Mouse (Mus musculus) bone marrow macrophage, adult 2 months (primary cell): ENCODE measurements at regions not wholly inside any gene's neighbourhood (a gene's known extent, or its start where the extent isn't known, plus 50 kb on each side); places are given as distances from the start of the nearest gene placed in this dataset.

Experiments
- H3K27ac ChIP-seq: 2 replicates; pipeline ENCODE4 v1.5.1; 2012; ENCODE audit warnings: low read depth, low read length; ENCODE audit not compliant: insufficient read depth
- H3K4me1 ChIP-seq: 2 replicates; pipeline ENCODE4 v1.6.1; 2012; ENCODE audit warnings: low read length; ENCODE audit not compliant: control insufficient read depth, insufficient read depth
- H3K4me3 ChIP-seq: 2 replicates; pipeline ENCODE4 v1.5.1; 2012; ENCODE audit warnings: mild to moderate bottlenecking, low read length, moderate library complexity; ENCODE audit not compliant: insufficient read depth
- CTCF ChIP-seq: IDR thresholded peaks from 2 replicates; pipeline ENCODE4 v1.5.1; 2012; ENCODE audit warnings: low read depth, mild to moderate bottlenecking, low read length, moderate library complexity
- POLR2A ChIP-seq: IDR thresholded peaks from 2 replicates; pipeline ENCODE4 v1.6.1; 2012; ENCODE audit warnings: mild to moderate bottlenecking, low read depth, low read length, borderline replicate concordance

DNA sequence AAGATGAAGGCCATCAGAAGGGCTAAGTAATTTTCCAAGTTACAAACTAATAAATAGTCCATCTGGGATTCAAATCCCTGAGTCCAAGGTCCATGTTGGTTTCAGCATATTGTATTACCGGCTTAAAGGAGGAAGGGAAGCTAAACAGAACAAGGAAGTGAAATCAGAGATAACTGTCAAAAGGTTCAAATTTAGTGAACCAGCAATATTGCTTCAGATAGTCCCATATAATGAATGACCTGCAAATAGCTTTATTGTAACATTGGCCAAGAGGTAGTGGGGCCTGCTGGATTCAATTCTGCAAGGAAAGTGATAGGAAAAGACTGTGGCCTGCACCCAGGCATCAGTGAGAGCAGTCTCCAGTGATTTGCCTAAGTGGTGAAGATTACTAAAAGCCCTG, 447.8 kb upstream of the Cited2 start:
- peaks cover 4% of the 10 kb centered on the region for H3K4me1 ChIP-seq
- no peak overlapping the region for H3K4me3 ChIP-seq
- no peak overlapping the region for H3K27ac ChIP-seq
- TF ChIP-seq CTCF (no peak), POLR2A (no peak)

DNA sequence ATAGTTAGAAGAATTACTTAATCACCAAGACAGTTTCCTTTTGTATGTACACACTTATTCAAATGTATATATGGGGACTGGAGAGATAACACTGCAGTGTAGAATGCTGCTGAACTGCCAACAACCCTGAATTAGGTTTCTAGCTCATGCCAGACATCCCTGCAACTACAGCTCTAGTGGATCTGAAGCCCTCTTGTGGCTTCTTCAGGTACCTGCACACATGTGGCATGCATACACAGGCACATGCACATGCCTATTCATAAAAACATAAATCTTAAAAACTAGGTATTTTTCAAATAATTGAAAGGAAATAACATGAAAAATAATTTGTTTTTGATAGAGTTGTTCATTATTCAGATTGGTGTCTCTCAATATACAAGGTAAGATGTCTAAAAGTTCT, 445.1 kb upstream of the Cited2 start:
- TF ChIP-seq CTCF (no peak), POLR2A (no peak)
- H3K4me3 ChIP-seq: no peak overlapping the region
- no peak overlapping the region for H3K27ac ChIP-seq
- H3K4me1 ChIP-seq: peaks cover 4% of the 10 kb centered on the region

DNA sequence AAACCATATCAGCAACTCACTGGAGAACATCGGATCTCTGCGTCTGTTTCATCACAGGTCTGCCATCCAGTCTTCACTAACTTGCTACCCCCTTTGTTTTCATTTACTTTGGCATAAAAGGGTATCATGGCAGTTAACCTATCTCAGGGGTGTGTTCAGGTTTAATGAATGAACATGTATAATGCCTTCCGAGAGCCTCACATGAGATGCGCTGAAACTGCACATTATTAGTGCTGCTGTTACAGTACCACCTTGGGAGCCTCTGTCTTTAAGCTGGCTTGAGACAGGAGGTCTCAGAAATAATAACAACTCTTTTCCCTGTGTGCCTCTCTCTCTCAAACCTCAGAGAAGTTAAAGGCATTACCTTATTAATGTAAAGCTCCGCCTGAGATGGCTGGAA, 438.2 kb upstream of the Cited2 start:
- H3K4me1 ChIP-seq: no peaks in the 10 kb centered on the region
- TF ChIP-seq CTCF: no peak
- no peak for TF ChIP-seq POLR2A
- H3K4me3 ChIP-seq: no peak overlapping the region
- H3K27ac ChIP-seq: no peak overlapping the region

DNA sequence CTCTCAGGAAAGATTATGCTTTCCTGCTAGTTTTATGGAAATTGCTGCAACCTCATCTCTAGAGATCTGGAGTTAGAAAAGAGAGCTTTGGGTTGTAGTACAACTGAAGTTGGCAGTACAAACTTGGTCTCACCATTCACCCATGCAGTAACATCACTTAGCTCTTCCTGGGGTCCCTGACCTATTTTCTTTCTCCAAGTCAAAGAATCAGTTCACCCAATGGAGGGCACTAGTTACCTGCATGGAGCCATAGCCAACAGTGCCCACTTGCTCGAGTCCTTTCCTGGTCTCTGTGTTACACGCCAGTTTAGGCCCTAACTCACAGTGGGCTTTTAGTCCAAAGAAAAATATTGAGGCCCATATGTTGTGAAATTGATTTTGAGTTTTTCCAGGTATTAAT, 435.9 kb upstream of the Cited2 start:
- Histone ChIP-seq H3K4me3 (no peak overlapping the region), H3K4me1 (no peaks in the 10 kb centered on the region), H3K27ac (no peak overlapping the region)
- TF ChIP-seq POLR2A: no peak
- TF ChIP-seq CTCF: no peak

DNA sequence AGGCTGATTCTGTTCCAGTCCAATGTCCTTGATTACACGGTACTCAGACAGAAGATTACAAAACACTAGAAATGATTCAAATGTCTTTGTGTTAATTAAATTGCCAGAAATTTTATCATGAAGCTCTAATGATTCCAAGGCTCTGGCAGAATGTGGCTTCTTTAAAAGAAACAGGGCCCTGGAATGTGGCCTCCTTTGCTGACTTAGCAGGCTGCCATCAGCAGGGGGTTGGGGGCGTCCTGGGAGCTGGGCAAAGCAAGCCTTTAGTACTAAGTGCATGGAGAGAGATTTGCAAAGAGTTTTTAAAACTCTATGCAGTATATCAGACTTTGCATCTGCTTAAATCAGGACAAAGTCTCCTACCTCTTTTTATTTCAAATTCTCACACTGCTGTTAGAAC, 434.8 kb upstream of the Cited2 start:
- no peak overlapping the region for H3K27ac ChIP-seq
- H3K4me3 ChIP-seq: no peak overlapping the region
- no peaks in the 10 kb centered on the region for H3K4me1 ChIP-seq
- TF ChIP-seq CTCF (no peak), POLR2A (no peak)

DNA sequence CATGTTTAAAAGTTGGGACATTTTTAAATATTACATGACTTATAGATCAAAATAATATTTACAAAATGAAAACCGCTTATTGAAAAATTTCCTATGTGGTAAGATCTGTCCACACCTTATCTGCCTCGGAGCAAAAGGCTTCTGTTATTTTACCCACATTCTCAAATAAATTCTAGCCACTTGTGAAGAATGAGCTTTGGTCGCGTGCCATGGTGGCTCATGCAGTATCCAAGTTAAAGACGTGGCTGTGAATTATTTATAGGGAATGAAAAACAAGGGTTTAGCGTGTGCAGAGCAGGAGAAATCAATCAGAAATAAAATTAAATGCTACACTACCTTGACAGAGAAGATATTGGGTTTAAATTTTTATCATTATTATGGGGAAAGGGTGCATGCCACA, 430.7 kb upstream of the Cited2 start:
- H3K4me3 ChIP-seq: no peak overlapping the region
- no peak for TF ChIP-seq POLR2A
- H3K27ac ChIP-seq: no peak overlapping the region
- peaks cover 7% of the 10 kb centered on the region for H3K4me1 ChIP-seq

DNA sequence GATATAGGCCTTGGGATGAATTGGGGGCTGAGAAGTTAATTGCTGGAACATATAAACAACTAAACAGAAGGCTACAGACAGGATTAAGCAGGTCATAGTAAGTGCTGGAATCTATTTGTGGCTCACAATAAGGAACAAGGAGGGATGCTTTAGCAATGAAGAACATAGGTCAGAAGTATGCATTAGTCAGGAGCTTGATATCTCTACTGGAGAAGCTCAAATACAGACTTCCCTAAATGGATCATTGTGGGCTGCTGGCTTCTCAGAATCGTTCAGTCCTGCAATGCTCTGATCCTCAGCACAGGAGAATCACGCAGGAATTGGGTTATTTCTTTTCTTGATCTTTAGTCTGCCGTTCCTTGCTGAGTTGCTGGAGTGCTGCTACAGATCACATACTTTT, 428.6 kb upstream of the Cited2 start:
- H3K4me1 ChIP-seq: peaks cover 7% of the 10 kb centered on the region
- no peak overlapping the region for H3K4me3 ChIP-seq

DNA sequence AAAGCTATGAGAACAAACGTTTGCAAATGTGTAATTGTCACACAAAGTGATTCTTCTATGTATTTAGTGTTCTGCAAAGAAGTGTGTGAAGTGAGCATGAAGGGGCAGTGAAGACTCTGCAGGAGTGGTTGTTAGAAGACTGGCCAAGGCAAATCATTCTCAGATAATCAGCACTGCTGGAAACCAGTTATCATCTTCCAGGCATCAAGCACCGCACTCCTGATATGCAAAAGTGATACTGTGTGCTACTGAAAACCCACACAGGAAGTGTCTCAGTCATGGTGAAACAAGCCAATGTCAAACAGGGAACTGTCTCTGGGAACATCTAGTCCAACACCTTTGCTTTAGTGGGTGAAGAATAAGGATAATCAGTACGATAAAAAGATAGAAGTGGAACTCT, 427.9 kb upstream of the Cited2 start:
- no peak overlapping the region for H3K4me3 ChIP-seq

More for the DNA sequence above, 428.6 kb upstream of the Cited2 start:
- H3K27ac ChIP-seq: no peak overlapping the region
- TF ChIP-seq POLR2A: no peak
- TF ChIP-seq CTCF: no peak

DNA sequence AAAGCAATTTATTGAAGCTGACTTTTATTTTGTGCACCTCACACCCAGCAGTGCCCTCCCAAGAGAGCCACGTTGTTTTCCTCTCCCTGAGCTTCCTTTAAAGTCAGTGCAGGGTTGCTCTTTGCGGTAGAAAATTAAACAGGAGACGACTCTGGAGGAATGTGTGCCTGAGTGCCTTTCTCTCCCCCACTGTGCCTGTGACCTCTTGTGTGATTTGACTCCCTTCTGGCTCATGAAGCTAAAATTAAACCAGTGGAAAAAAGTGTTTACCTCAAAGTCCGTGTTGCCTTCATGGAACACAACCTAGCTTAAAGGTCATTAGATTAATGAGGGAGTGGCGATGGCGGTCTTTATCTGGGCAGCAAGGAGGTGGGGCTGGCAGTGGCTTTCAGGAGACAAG, 423.4 kb upstream of the Cited2 start:
- peaks cover 7% of the 10 kb centered on the region for H3K4me1 ChIP-seq
- H3K4me3 ChIP-seq: no peak overlapping the region
- H3K27ac ChIP-seq: no peak overlapping the region
- TF ChIP-seq CTCF: no peak
- no peak for TF ChIP-seq POLR2A

More for the DNA sequence above, 427.9 kb upstream of the Cited2 start:
- no peak overlapping the region for H3K27ac ChIP-seq
- peaks cover 7% of the 10 kb centered on the region for H3K4me1 ChIP-seq
- TF ChIP-seq POLR2A (no peak), CTCF (no peak)

DNA sequence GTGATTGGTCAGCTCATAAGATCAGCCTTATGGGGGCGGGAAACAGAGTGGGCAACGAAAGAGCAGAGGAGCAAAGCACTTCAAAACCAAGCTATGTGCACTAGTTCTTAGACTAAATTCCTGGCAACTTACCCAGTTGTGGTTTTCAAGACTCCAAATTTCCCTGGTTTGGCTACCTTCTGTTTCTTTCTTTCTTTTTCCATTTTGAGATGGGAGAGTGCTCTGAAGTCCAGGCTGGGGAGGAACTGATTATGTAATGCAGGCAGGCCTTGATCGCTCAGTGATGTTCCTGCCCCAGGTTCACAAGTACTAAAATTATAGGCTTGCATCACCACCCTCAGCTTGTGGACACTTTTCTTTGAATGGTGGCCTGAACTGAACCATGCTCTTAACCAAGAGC, 396.3 kb upstream of the Cited2 start:
- H3K4me3 ChIP-seq: no peak overlapping the region
- H3K27ac ChIP-seq: no peak overlapping the region
- no peak for TF ChIP-seq CTCF
- TF ChIP-seq POLR2A: no peak
- peaks cover 15% of the 10 kb centered on the region for H3K4me1 ChIP-seq

DNA sequence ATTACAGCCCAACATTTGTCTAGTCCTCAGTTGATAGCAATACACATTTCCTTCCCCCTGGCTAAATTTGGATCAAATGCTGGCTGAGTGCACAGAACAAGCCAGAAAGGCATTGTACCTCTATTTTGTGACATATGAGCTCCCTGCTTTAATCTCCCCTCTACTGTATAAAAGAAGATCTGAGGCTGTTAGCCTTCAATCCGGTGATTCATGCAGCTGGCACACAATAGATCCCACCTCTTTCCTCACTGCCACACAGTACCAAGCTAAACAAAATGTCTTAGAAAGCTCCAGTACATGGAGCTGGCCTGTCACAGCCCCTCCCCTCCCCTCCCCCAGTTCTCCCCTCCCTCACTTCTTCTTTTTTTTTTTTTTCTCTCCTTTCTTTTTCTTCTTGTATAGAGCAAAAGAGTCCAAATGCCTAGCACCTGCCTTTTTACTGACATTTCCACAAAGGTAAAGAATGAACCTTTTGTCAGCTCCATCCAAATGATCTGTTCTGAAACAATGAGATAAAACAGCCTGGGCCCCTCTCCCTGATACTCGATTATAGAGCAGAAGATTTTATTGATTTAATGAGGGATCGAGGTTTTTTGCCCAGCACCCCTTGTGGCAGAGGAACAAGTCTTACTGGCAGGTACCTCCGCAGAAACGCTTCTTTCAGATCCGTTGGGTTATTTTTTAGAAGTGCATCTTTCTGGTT, 392.0 kb upstream of the Cited2 start:
- Histone ChIP-seq H3K4me3 (no peak overlapping the region), H3K4me1 (peaks cover 15% of the 10 kb centered on the region), H3K27ac (no peak overlapping the region)
- no peak for TF ChIP-seq POLR2A
- no peak for TF ChIP-seq CTCF
